Mouse (Mus musculus): ENCODE results near the gene Mfsd4a.

Mfsd4a gene

DNA sequence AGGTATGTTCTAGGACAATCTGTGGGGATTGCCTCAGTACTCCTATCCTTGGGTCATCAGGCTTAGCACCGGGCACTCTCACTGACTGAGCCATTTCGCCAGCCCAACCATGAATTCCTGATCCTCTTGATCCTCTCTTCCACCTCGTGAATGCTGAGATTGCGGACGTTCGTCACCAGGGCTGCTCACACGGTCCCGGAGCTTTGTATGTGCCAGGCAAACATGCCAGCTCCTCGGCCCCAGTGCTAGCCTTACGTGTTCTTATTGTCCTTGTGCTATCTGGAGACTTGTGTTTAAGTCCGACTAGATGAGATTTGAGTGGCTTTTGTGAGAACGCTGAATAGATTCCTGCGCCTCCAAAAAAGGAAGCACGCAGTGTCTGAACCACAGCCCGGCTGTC lies 80.4 kb downstream of the Mfsd4a start:
- DNase-seq, result no peak

DNA sequence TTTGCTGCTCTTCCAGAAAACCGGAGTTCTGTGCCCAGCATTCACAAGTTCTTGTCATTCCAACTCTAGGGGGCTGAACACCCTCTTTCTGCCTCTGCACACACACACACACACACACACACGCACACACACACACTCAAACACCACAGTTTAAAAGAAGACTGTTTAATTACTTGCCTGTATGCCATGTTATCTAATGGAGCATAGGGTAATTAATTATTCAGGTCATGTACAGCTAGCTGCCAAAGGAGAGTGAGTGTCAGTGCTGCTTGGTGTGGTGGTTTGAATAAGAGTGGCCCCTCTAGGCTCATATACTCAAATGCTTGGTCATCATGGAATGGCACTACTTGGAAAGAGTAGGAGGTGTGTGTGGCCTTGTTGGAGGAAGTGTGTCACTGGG lies 84.1 kb downstream of the Mfsd4a start:
- DNase-seq, result no peak

GRCm38 (mm10) chr1:131982907-131983306 lies 85.0 kb downstream of the Mfsd4a start:
- peak; percentile 88 to 90 for DNase-seq

DNA sequence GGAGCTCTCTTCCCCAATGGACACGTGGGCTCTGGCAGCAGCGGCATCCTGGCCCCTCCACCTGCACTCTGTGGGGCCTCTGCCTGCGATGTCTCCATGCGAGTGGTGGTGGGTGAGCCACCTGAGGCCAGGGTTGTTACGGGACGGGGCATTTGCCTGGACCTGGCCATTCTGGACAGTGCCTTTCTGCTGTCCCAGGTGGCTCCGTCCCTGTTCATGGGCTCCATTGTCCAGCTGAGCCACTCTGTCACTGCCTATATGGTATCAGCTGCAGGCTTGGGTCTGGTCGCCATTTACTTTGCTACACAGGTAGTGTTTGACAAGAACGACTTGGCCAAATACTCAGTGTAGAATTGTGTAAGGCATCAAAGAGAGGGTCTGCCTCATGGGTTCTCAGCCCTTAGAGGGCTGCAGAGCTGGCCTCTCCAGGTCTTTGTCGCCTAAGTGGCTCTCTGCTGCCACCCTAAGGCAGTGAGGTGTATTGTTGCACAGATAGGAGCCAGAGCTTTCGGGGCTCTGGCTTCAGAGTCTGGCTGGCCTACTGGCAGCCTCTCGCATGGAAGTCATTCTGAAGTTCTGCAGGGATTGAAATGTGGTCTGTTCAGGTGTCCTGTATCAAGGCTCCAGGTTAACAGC lies 86.4 kb downstream of the Mfsd4a start:
- DNase-seq, result peak; percentile 76 to 77

DNA sequence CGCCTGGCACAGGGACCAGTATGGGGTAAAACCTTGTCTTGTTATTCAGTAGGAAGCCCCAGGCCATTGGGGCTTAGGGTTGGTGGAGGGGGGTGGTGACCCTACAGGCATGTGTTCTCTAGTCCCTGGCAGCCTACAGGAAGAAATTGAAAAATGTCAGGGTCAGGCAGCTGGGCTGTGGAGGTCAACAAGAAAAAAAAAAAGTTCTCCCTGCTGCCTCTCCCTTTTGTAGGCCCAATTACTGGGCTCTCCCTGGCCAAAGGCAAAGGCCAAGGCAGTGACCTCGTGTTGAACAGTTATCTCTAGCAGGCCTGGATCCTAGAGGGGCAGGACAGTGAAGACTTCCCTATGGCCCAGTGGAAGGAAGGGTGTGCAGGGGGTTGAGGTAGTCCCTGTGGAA lies 87.4 kb downstream of the Mfsd4a start:
- DNase-seq, result no peak

- DNase-seq, result no peak
These were observed 91.0 kb downstream of the Mfsd4a start for GRCm38 (mm10) chr1:131976886-131977285.

GRCm38 (mm10) chr1:131973991-131974390 lies 93.9 kb downstream of the Mfsd4a start:
- DNase-seq, result no peak

Measured in B cell, adult 2 months (primary cell).